Mouse (Mus musculus) 3134 (cell line): ENCODE data around the gene Pnpla6.
"Not testable (repeated sequence)": the region's sequence is repeated elsewhere in the genome, so short reads cannot be mapped to it uniquely, and the experiment has no call there.

Experiments
- DNase-seq: peaks from one replicate; pipeline ENCODE4 v3.0.0-alpha.2; 2011; ENCODE audit warnings: low spot score; ENCODE audit not compliant: insufficient read length; ENCODE audit errors: extremely low read depth

Gene Pnpla6

DNA sequence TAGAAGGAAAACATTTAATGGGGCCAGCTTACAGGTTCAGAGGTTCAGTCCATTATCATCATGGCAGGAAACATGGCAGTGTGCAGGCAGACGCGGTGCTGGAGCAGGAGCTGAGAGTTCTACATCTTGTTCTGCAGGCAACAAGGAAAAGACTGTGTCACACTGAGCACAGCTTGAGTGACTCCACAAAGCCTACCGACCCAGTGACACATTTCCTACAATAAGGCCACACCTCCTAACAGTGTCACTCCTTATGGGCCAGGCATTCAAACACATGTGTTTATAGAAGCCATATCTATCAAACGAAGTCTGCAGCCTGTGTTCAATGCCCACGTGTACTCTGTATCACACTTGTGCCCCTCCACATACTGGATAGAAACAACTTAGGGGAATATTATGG, 54.6 kb downstream of the Pnpla6 start:
- DNase-seq: no peak

DNA sequence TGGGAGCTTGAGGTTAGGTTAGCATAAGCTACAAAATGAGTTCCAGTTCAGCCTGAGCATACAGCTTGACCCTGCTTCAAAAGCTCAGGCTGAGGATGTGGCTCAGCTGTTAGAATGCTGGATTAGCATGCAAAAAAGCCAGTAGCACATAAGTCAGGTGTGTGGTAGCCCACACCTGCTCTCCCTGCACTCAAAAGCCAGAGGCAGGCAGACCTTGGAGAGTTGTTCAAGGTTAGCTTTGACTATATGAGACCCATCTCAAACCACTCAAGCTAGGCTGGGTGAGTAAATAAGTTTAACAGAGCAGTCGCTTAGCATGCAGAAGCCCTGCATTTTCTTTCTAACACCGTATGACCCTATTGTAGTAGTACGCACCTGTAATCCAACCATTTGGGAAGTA, 59.4 kb downstream of the Pnpla6 start:
- no peak for DNase-seq

DNA sequence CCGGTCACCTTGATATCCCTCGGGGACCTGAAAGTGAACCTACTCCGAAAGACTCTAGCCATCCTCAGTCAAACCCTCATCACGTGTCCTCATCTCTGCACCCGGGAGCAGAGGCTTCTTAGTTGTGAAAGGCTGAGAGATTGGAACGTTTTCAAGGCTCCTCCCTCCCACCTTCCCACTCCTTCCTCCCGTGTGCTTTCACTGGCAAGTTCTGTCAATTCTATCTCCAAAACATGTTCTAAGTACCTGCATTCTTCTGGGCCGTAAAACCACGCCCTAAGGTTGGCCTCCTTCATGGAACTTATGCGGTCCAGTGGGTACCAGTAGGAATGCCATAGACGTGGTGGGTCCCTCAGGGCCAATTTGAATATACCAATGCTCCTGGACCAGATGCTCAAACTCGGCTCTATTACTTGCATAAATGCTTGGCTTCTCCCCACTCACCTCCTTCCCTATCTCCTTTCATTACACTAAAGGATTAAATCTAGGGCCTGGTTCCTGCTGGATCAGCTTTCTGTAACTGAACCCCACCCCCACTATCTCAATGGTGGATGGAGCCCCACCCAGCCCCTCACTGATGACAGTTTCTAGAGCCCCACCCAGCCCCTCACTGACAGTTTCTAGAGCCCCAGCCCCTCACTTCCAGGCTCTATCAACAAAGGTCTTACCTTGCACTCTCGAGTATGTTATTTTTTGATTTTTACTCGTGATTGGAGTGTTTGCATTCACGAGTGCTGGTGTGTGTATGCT, 61.2 kb downstream of the Pnpla6 start:
- DNase-seq: no peak

DNA sequence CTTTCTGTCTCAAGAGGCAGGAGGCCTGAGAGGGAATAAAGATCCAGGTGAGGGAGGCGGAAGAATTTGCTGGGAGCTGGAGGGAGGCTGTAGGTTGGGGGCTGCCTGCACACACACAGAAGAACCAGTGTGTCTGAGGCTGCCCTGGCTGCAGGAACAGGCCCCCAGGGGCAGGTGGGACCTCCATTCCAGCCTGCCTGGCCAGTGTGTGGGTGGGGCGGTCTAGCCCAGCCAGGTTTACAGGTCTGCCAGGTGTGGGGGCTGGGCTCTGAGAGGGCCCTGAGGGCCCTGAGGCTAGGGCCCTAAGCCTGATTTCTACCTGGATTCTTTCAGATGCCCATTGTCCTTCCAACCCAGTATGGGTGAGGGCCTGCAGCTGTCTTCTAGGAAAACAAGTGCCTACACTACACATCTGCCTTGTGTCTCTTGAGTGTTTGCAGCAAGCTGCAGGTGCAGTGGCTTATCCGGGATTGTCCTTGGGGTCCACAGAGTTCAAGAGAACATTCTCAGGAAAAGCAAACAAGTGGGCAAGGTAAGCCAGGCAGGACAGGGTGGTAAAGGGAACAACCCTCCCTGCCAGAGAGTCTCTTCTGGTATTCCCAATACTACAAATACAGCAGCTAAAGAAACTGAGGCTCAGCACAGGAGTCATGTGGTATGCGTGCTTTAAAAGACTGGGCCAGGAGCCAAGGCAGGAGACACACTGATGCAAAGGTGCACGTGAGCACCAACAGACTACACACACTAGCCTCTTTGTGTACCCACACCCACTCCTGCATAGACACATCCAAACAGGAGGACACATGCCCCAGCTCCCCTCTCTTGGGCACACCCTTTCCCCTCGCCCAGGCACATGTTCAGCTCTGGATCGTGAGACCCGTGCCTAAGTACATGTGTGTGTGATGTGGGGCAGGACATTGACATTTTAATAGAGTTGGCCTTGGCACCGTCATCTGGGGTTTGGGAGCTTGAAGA, 64.5 kb downstream of the Pnpla6 start:
- no peak for DNase-seq

DNA sequence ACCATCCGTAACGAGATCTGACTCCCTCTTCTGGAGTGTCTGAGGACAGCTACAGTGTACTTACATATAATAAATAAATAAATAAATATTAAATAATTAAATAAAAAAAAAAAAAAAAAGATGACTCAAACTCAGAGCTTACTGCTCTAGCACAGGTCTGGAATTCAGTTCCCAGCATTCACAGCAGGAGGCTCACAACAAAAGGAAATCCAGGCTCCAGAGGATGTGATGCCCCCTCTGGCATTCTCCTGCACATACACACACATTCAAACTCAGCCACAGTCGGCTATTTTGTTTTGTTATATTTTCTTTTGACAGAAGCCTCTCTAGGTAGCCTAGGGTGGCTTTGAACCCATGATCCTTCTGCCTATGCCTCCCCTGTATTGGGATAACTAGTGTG, 66.8 kb downstream of the Pnpla6 start:
- DNase-seq: not testable (repeated sequence)

DNA sequence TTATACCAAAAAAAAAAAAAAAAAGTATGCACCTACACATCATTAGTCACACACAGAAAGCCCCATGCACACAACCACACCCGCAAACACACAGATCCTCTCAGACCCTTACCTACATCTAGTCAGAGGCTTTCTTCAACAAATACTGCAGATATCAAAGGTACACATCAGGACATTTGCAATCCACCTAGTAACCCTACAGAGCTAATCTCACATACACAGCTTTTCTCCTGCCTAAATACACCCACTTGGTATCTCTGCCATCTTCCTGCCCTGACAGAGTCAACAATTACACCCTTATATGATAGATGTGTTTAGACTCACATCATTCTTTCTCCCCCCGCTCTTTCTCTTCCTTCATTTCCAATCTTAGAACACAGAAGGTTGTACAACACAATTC, 71.3 kb downstream of the Pnpla6 start:
- no peak for DNase-seq

DNA sequence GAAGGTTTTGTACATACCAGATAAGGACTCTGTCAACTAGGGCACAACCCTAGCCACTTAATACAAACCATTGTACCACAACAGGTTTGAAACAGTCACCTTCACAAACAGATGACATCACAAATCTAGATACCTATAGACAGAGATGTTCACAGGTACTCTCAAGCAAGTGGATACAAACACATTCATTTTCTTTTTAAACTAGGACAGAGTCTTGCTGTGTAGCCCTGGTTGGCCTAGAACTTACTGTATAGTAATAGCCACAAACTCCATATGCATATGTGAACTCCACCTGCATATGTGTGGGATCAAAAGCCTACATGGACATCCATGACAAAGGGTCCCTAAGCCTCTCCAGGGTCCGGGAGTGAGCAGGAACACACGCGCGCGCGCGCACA, 71.8 kb downstream of the Pnpla6 start, which contains the start of gene Camsap3:
Camsap3 (plus strand) TSS at position 301 of the 398 bp plus-strand sequence.
- no peak for DNase-seq

DNA sequence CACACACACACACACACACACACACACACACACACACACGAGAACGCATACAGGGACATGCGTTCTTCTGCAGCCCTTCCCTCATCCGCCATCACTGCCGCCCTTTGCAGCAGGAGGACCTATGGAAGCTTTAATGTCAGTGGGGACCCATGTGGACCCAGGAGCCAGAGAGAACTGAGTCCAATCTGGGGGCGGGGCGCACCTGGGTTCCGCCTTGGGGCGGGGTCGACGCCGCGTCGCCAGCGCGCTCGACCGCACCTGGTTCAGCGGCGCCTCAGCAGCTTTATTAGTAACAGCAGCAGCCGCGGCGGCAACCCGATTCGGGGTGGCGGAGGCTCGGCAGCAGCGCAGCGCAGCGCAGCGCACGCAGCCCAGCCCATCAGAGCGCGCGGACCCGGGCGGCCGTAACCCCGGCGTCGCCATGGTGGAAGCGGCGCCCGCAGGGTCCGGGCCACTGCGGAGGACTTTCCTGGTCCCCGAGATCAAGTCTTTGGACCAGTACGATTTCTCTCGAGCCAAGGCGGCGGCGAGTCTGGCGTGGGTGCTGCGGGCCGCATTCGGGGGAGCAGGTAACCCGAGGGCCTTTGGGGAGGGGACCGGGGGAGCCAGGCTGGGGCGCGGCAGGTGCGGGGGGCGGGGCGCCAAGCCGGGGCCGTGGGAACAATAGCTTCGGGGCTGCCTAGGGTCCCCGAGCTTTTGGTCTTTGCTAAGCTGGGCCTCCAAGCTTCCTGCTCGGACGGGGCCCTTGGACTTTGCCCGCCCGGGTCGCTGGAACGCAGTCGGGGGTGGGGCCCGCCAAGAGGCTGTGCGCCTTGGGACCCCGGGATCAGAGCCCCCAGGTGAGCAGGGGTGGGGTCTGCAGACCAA, 72.4 kb downstream of the Pnpla6 start:
- DNase-seq: no peak

DNA sequence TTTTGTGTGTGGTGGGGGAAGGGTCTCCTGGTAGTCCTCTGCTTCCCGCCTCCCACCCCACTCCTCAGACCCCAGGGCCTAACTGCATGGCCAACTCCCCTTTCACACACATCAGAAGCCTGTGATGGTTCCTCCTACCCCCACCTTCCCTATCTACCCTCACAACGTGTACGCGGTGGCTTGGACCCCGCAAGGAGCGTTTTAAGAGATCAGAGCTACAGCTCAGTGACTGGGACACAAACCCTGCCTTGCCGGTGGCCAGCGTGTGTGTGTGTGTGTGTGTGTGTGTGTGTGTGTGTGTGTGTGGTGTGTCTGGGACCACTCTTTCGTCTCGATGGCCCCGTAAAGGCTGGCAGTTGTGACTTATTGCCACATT, 73.1 kb downstream of the Pnpla6 start:
- no peak for DNase-seq

DNA sequence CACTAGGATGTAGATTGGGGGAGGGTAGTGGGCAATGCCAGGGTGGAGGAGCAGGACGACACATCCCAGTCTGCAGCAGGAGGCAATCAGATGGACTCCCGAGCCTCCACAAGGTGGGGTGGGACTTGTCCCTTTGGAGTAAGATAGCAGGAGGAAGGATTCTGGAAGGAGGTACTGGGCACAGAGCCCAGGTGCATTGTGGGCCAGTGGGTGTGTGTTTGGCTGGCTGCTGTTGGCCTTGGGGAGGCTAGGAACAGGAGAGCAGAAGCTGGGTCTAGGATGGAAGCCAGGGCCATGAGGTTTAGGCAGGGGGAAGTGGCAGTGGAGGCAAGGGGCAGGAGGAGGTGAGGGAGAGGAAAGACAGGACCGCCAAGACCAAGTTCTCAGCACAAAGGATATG, 78.3 kb downstream of the Pnpla6 start:
- DNase-seq: no peak
